Mouse (Mus musculus) ES-E14 (cell line): ENCODE data around the gene Nell1. TPM values are rescaled to one million over a fixed set of nuclear protein-coding genes. Genes with fewer than 3 reads are reported as not detected.

ENCODE experiments used
- DNase-seq: peaks from one replicate; pipeline ENCODE4 v3.0.0-alpha.2; 2013; ENCODE audit warnings: low read depth, low spot score
- H3K27ac ChIP-seq: 2 replicates; pipeline ENCODE4 v1.5.1; 2012; ENCODE audit warnings: low read depth, mild to moderate bottlenecking, low read length, moderate library complexity, mixed read lengths; ENCODE audit not compliant: poor library complexity, insufficient read depth, severe bottlenecking
- H3K36me3 ChIP-seq: 2 replicates; pipeline ENCODE4 v1.6.1; 2012; ENCODE audit warnings: mild to moderate bottlenecking, low read length, moderate library complexity, mixed read lengths; ENCODE audit not compliant: control insufficient read depth, poor library complexity, insufficient read depth, severe bottlenecking
- H3K4me1 ChIP-seq, 2 experiments: fragments of 150-350 bp in 1 of 2; sonication (generic) in 1 of 2; 2 replicates each; pipeline ENCODE4 v1.6.1; 2012; ENCODE audit warnings: low read length in 2 of 2, mild to moderate bottlenecking in 1 of 2, mixed read lengths in 1 of 2; ENCODE audit not compliant: control insufficient read depth in 2 of 2, insufficient read depth in 2 of 2, poor library complexity in 1 of 2
- H3K4me3 ChIP-seq, 2 experiments: fragments of 150-350 bp in 1 of 2; sonication (generic) in 1 of 2; 2 replicates each; pipeline ENCODE4 v1.5.1; 2012; ENCODE audit warnings: low read length in 2 of 2, low read depth in 1 of 2, mild to moderate bottlenecking in 1 of 2, mixed read lengths in 1 of 2; ENCODE audit not compliant: insufficient read depth in 1 of 2, poor library complexity in 1 of 2, severe bottlenecking in 1 of 2
- H3K9ac ChIP-seq: 2 replicates; pipeline ENCODE4 v1.6.1; 2012; ENCODE audit warnings: low read depth, mild to moderate bottlenecking, low read length, mixed read lengths; ENCODE audit not compliant: poor library complexity, insufficient read depth, severe bottlenecking
- H3K9me3 ChIP-seq: fragments of 150-350 bp; sonication (generic); 2 replicates; pipeline ENCODE4 v1.6.1; 2012; ENCODE audit warnings: low read depth, mild to moderate bottlenecking, low read length; ENCODE audit not compliant: control insufficient read depth, insufficient read depth
- CHD2 ChIP-seq: IDR thresholded peaks from 2 replicates; pipeline ENCODE4 v1.6.1; 2014; ENCODE audit warnings: mild to moderate bottlenecking, low read depth, low read length, inconsistent platforms
- HCFC1 ChIP-seq: IDR thresholded peaks from 2 replicates; pipeline ENCODE4 v1.6.1; 2012; ENCODE audit warnings: low read length, inconsistent platforms, borderline replicate concordance; ENCODE audit not compliant: insufficient read depth
- MAFK ChIP-seq: IDR thresholded peaks from 2 replicates; pipeline ENCODE4 v1.6.1; 2014; ENCODE audit warnings: mild to moderate bottlenecking, low read depth, low read length, inconsistent platforms; ENCODE audit not compliant: insufficient read depth
- ZC3H11A ChIP-seq: IDR thresholded peaks from 2 replicates; pipeline ENCODE4 v1.6.1; 2012; ENCODE audit warnings: low read depth, mild to moderate bottlenecking, inconsistent platforms, low read length, borderline replicate concordance
- ZNF384 ChIP-seq: IDR thresholded peaks from 2 replicates; pipeline ENCODE4 v1.6.1; 2012; ENCODE audit warnings: low read depth, low read length, inconsistent platforms
- in situ Hi-C, 2 experiments: fragments of 600-800 bp; cut with MboI; formaldehyde crosslinking; loops; one replicate each; pipeline ENCODE4 v1.15.1; 2025; ENCODE audit warnings: low sequenced_read_pairs in 2 of 2, inconsistent platforms in 1 of 2; ENCODE audit not compliant: unreplicated experiment in 2 of 2
- total RNA-seq: library from RNA; depleted of rRNA; stranded (reverse); fragments of 300-350 nt; gene quantifications from 2 replicates; pipeline ENCODE4 v1.2.3, GENCODE M21; 2012

The Nell1 gene
- total RNA-seq, 1 experiment = 1.8 TPM

GRCm38 (mm10) chr7:50514830-50515229, 540.2 kb downstream of the Nell1 start:
- no peak for DNase-seq
- Histone ChIP-seq H3K4me3 (no peak overlapping the region), H3K36me3 (no peaks in the 10 kb centered on the region), H3K9ac (no peak overlapping the region), H3K4me1 (no peaks in the 10 kb centered on the region), H3K9me3 (no peaks in the 10 kb centered on the region), H3K27ac (no peak overlapping the region)
- in situ Hi-C loops = no loop called here
- TF ChIP-seq ZC3H11A (no peak), MAFK (no peak), HCFC1 (no peak), CHD2 (no peak), ZNF384 (no peak)

DNA sequence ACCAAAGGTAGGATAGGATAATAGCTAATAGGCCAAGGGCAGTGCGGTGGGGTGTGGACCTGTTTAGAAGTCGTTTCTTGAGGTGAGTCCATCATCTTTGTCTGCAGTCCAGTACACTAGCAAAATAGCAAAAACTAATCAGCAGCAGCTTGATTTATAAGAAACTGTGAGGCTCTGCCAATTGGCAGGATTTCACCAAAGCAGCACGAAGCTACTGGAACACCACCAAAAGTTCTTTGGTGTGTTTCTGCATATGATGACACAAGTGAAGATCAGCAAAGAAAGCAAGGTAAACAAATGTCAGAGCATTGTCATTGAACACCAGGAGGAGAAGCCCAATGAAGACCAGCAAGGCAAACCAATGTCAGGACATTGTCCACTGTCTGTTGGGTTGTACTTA, 542.0 kb downstream of the Nell1 start:
- no peaks in the 10 kb centered on the region for H3K9me3 ChIP-seq
- no peaks in the 10 kb centered on the region for H3K4me1 ChIP-seq
- no peak for DNase-seq
- TF ChIP-seq CHD2 (no peak), HCFC1 (no peak), ZC3H11A (no peak), ZNF384 (no peak), MAFK (no peak)
- no peak overlapping the region for H3K27ac ChIP-seq
- H3K36me3 ChIP-seq = no peaks in the 10 kb centered on the region
- in situ Hi-C loops = no loop called here
- H3K4me3 ChIP-seq = no peak overlapping the region
- H3K9ac ChIP-seq = no peak overlapping the region

DNA sequence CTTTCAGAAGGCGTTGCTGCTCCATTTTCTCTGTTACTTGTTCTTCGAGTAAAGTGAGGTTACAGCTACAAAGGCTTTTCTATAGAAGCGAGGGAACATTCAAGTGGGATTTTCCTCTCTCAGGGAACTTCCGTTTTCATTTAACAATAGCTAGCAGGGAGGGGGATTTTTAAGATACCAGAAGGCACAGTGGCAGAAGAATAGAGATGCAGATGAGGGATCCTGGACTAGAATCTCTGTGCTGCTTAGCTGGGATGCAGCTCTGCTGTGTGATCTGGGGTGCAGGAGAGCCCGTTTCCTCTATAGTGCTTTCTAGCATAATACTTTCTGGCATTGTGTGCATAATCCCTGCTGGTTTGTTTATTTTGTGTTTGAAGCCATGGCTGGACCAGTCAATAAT, 568.7 kb downstream of the Nell1 start:
- no peak overlapping the region for H3K9ac ChIP-seq
- H3K4me3 ChIP-seq = no peak overlapping the region
- H3K36me3 ChIP-seq = no peaks in the 10 kb centered on the region
- no peaks in the 10 kb centered on the region for H3K4me1 ChIP-seq
- no peak for DNase-seq
- no peak overlapping the region for H3K27ac ChIP-seq
- in situ Hi-C loops = no loop called here
- no peak for TF ChIP-seq MAFK
- no peak for TF ChIP-seq ZC3H11A
- TF ChIP-seq HCFC1 = no peak
- no peak for TF ChIP-seq CHD2
- TF ChIP-seq ZNF384 = no peak
- H3K9me3 ChIP-seq = no peaks in the 10 kb centered on the region

DNA sequence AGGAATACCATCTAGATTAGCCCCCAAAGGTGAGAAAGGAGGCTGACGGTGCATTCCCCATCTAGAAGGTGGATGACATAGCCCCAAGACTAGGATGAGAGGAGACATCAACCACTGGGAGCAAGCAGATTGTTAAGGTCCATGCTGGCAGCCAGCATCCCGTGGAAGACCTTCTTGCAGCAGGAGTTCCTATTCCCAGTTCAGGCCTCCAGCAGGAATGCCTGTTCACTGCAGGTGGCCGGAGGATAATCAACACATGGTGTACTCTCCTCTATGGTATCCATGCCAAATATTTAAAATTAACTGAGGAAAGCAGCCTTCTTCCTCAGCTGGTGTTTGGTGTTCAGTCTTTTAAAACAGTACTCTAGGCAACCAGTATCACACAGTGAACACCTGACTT, 574.9 kb downstream of the Nell1 start:
- DNase-seq = no peak
- H3K36me3 ChIP-seq = no peaks in the 10 kb centered on the region
- TF ChIP-seq ZNF384 = no peak
- H3K27ac ChIP-seq = no peak overlapping the region
- in situ Hi-C loops = no loop called here
- no peaks in the 10 kb centered on the region for H3K9me3 ChIP-seq
- no peak overlapping the region for H3K9ac ChIP-seq
- no peaks in the 10 kb centered on the region for H3K4me1 ChIP-seq
- no peak overlapping the region for H3K4me3 ChIP-seq

DNA sequence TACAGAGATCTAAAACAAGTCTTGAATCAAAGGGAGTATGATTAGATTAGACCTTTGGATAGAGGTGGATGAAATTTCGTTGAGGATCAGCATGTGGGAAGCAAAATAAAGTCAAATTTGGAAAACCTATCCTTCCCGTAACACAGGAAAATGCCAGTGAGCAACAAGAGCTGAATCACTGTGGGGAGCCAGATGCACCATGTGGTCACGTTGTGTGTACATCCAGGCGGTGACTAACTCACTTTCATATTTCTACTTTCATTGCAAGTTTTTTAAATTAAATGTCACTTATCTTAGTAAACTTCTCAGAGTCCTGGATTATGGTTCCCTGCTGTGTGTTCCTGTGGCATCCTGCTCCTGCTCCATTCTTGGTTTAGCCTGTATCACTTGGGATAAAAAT, 576.8 kb downstream of the Nell1 start:
- no peak for DNase-seq
- Histone ChIP-seq H3K9ac (no peak overlapping the region), H3K36me3 (no peaks in the 10 kb centered on the region), H3K27ac (no peak overlapping the region), H3K9me3 (no peaks in the 10 kb centered on the region), H3K4me3 (no peak overlapping the region), H3K4me1 (no peaks in the 10 kb centered on the region)
- in situ Hi-C loops = no loop called here
- TF ChIP-seq MAFK (no peak), ZNF384 (no peak), HCFC1 (no peak), ZC3H11A (no peak), CHD2 (no peak)
